Mouse (Mus musculus) T-helper 1 cell (primary cell): ENCODE measurements around the gene Rexo4.

ENCODE experiments used
- in situ Hi-C: fragments of 300-600 bp; cut with MboI, MseI; formaldehyde crosslinking; loops from one replicate; pipeline ENCODE4 v1.15.1; 2025; ENCODE audit warnings: high pct_unique_total_duplicates

Rexo4 gene

GRCm38 (mm10) chr2:26950411-26950810 lies 13.8 kb downstream of the Rexo4 start:
- in situ Hi-C loops = no loop called here

GRCm38 (mm10) chr2:26943253-26943652 lies 20.9 kb downstream of the Rexo4 start:
- in situ Hi-C loops = no loop called here

- in situ Hi-C loops = no loop called here
Measured at GRCm38 (mm10) chr2:26941539-26941938, 22.6 kb downstream of the Rexo4 start.

- in situ Hi-C loops = loop anchor here (5.0 kb wide), 1 partner anchor 71 kb away; the partner anchor contains the start of gene Cacfd1
Measured at GRCm38 (mm10) chr2:26936425-26936824, 27.8 kb downstream of the Rexo4 start.

GRCm38 (mm10) chr2:26935286-26935685 lies 28.9 kb downstream of the Rexo4 start:
- in situ Hi-C loops = loop anchor here (5.0 kb wide), 1 partner anchor 72 kb away; the partner anchor contains the start of gene Cacfd1

GRCm38 (mm10) chr2:26933304-26934055 lies 30.7 kb downstream of the Rexo4 start, which contains the start of the genes Surf4 and Stkld1:
TSS of gene Surf4 (minus strand) at chr2:26933928.
TSS of gene Stkld1 (plus strand) at chr2:26934047.
- in situ Hi-C loops = loop anchor here (5.0 kb wide), 1 partner anchor 94 kb away; the partner anchor contains the start of gene Slc2a6

- in situ Hi-C loops = loop anchor here (5.0 kb wide), 1 partner anchor 95 kb away; the partner anchor contains the start of gene Slc2a6
Measured at GRCm38 (mm10) chr2:26932473-26933303, 31.5 kb downstream of the Rexo4 start.

- in situ Hi-C loops = loop anchor here (5.0 kb wide), 1 partner anchor 97 kb away; the partner anchor contains the start of gene Slc2a6
Measured at GRCm38 (mm10) chr2:26930390-26930789, 33.8 kb downstream of the Rexo4 start.

- in situ Hi-C loops = loop anchor here (10.0 kb wide), 1 partner anchor 1963 kb away; the partner anchor contains the start of gene Dph7
Measured at GRCm38 (mm10) chr2:26927745-26928476, 36.3 kb downstream of the Rexo4 start.

- in situ Hi-C loops = loop anchor here (10.0 kb wide), 1 partner anchor 1957 kb away; the partner anchor contains the start of gene Dph7
Measured at GRCm38 (mm10) chr2:26921784-26922183, 42.4 kb downstream of the Rexo4 start.

GRCm38 (mm10) chr2:26920190-26920855 lies 43.9 kb downstream of the Rexo4 start:
- in situ Hi-C loops = loop anchor here (10.0 kb wide), 1 partner anchor 1956 kb away; the partner anchor contains the start of gene Dph7

GRCm38 (mm10) chr2:26919684-26920083 lies 44.5 kb downstream of the Rexo4 start:
- in situ Hi-C loops = loop anchor here (10.0 kb wide), 1 partner anchor 1955 kb away; the partner anchor contains the start of gene Dph7

GRCm38 (mm10) chr2:26916738-26917137 lies 47.4 kb downstream of the Rexo4 start:
- in situ Hi-C loops = no loop called here

GRCm38 (mm10) chr2:26915927-26916728 lies 48.1 kb downstream of the Rexo4 start, which contains the start of the genes Surf2 and Surf1:
TSS of gene Surf2 (plus strand) at chr2:26916367.
TSS of gene Surf1 (minus strand) at chr2:26916530.
- in situ Hi-C loops = no loop called here

- in situ Hi-C loops = no loop called here
Measured at GRCm38 (mm10) chr2:26914148-26914941, 49.8 kb downstream of the Rexo4 start.

GRCm38 (mm10) chr2:26913416-26914147 lies 50.6 kb downstream of the Rexo4 start:
- in situ Hi-C loops = no loop called here

GRCm38 (mm10) chr2:26912253-26912770 lies 51.9 kb downstream of the Rexo4 start:
- in situ Hi-C loops = no loop called here
